Mouse (Mus musculus) bone marrow, adult 2 months (tissue): ENCODE measurements around the gene Gm20422. TPM values are rescaled to one million over a fixed set of nuclear protein-coding genes. Genes with fewer than 3 reads are reported as not detected.
A peak's percentile ranks its signal among the peaks of the same experiment; 100 is the strongest.

ENCODE experiments used
- H3K27ac ChIP-seq: fragments of 200-500 bp; 2 replicates; pipeline ENCODE4 v1.5.1; 2012; ENCODE audit warnings: low read depth, mild to moderate bottlenecking, control low read depth, inconsistent platforms, low read length; ENCODE audit not compliant: control insufficient read depth, poor library complexity, insufficient read depth
- H3K4me1 ChIP-seq: fragments of 200-500 bp; 2 replicates; pipeline ENCODE4 v1.6.1; 2011; ENCODE audit warnings: low read length; ENCODE audit not compliant: control insufficient read depth, insufficient read depth
- H3K4me3 ChIP-seq: fragments of 200-500 bp; replicated peaks from 2 replicates; pipeline ENCODE3; 2011; ENCODE audit warnings: mild to moderate bottlenecking, low read depth, low read length, control low read depth; ENCODE audit not compliant: control insufficient read depth
- CTCF ChIP-seq: fragments of 200-500 bp; IDR thresholded peaks from 2 replicates; pipeline ENCODE4 v1.5.1; 2011; ENCODE audit warnings: low read length, control low read depth; ENCODE audit not compliant: control insufficient read depth, insufficient read depth
- POLR2A ChIP-seq: fragments of 200-500 bp; IDR thresholded peaks from 2 replicates; pipeline ENCODE4 v1.6.1; 2011; ENCODE audit warnings: low read depth, mild to moderate bottlenecking, control low read depth, low read length, borderline replicate concordance; ENCODE audit not compliant: control insufficient read depth
- WGBS: fragments of 180-500 bp; shearing (Covaris S2); methylation state at CpG from one replicate; pipeline ENCODE4 v1.1.7; 2018; 5-methylcytosine and 5-hydroxymethylcytosine counted together
- polyA plus RNA-seq: library from polyadenylated mRNA; stranded (reverse); fragments of >200 nt; gene quantifications from 2 replicates; pipeline ENCODE4 v1.2.4, GENCODE M21; 2011; ENCODE audit warnings: low replicate concordance; ENCODE audit not compliant: missing spikeins, insufficient read depth, insufficient read length

The Gm20422 gene
- polyA plus RNA-seq, result 2.4 and 3.8 TPM in 2 replicates

DNA sequence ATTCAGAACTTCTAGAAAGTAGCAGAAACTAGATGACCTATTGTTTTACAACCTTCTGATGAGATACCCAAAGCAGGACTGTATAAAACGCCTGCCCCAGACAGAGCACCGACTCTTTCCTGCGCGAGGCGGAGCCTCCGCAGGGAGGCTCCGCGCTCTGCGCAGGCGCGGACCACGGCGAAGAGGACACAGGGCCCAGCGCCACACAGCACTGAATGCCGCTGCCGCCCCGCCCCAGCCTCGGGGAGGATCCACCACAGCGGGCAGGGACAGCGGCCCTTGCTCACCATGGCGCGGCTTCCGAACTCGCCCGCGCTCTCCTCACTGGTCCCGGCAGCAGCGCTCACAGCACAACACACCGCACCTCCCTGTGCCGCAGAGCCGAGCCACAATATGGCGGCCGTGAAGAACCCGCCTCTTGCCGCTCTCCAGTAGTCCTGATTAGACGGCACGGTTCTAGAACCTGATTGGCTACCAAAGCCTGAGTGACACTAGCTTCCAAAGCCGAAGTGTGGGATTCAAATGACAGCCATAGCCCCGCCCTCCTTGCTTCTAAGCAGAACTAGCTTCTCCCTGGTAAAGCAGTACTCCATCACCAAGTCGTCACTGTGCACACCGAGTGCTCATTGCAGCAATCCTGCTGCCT is at the start of gene Gm20422:
Gene Gm20422 (minus strand): TSS at position 384 of the 646 bp plus-strand sequence.
- H3K4me1 ChIP-seq, result peaks cover 1% of the 10 kb centered on the region; the same call in 1 of the 2 replicates
- H3K27ac ChIP-seq, result peak within 1 kb of the TSS; percentile 99
- WGBS, result under 1% methylated on average over 41 of the region's 41 CpGs
- H3K4me3 ChIP-seq, result peak within 1 kb of the TSS; percentile 91
- TF ChIP-seq POLR2A, result peak; percentile 89; the same call in 1 of the 2 replicates
- TF ChIP-seq CTCF, result no peak

DNA sequence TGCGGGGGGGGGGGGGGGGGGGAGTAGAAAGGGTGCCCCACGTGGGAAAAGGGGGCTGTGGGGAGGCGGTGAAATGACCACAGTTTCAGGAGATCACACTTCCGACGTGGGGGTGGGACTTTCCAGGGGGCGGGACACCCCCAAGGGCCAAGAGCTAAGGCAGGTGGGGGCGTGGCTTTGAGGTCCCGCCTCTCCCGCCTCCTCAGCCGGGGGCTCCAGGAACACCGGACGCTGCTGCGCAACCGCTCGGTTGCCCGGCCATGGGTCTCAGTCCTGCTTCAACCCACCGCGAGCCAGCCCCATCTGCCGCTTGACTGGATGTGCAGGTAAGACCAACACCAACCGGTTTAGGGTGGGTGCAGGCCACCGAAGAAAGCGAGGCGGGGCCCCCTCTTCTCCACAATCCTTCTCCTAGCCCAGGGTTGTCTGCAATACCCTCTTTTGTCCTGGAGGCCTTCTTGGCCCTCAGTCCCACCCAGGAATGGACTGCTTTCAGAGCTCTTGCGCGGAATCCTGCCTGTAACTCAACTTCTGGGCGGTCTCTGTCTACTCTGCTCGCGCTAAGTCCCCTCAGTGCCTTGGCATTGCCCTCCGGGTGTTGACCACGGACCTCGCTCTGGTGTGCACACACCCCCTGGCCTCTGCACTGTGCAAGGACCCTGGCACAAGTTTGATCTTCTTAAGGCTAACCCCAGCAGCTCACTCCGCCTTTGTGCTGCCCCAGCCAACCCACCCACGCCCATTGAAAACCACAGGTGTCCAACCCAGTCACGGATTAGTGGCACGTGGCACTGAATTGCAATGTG is 47.9 kb upstream of the Gm20422 start, which contains the start of gene Lpar2:
Gene Lpar2 (plus strand): TSS at position 44 of the 806 bp plus-strand sequence.
- Histone ChIP-seq H3K4me1 (peaks cover 2% of the 10 kb centered on the region), H3K4me3 (peak within 1 kb of the TSS; percentile 62), H3K27ac (peak within 1 kb of the TSS; percentile 28; the same call in 1 of the 2 replicates)
- TF ChIP-seq POLR2A (peak; percentile 34; the same call in 1 of the 2 replicates), CTCF (no peak)
- WGBS, result 3% methylated on average over 33 of the region's 35 CpGs

DNA sequence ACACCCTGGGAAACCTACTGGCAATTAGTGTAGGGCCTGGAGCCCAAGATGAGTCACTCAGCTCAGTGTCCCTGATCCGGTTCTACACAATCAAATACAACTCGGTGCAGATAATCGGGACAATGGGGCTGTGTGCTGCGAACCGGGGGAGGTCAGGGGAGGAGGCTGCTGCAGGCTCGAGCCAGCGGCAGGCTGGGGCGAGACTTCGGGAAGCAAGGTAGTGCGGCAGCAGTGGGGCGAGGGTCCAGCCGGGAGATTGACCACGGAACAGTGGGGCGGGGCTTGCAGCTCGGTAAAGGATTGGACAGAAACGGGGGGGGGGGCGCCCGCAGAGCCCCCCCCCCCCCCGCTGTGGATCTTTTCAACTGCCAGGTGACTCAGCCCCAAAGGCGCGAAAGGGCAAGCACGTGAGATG is 47.3 kb upstream of the Gm20422 start:
- WGBS, result under 1% methylated on average over 19 of the region's 22 CpGs
- Histone ChIP-seq H3K4me3 (peak overlapping the region; percentile 21), H3K4me1 (peaks cover 2% of the 10 kb centered on the region), H3K27ac (no peak overlapping the region)
- TF ChIP-seq CTCF (no peak), POLR2A (no peak)

DNA sequence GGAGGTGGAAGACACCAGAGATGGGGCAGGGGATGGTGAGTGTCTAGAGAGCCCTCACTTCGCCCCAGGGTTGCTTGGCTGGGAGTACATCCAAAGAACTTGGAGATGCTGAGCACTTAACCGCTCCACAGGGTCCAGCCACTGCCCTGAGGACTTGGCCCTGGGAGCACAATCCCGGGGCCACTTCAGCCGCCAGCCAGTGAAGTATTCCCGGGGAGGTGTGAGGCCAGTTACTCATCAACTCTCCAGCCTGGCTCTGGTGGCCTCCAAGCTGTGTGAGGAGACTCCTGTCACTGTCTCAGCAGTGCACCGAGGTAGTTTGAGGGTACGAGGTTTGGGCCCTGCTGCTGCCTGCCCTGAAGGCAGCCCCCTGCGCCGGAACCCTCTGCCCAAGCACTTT is 45.8 kb upstream of the Gm20422 start:
- Histone ChIP-seq H3K4me3 (no peak overlapping the region), H3K4me1 (peaks cover 2% of the 10 kb centered on the region), H3K27ac (no peak overlapping the region)
- TF ChIP-seq CTCF (no peak), POLR2A (no peak)
- 87% methylated on average over 9 of the region's 9 CpGs for WGBS

DNA sequence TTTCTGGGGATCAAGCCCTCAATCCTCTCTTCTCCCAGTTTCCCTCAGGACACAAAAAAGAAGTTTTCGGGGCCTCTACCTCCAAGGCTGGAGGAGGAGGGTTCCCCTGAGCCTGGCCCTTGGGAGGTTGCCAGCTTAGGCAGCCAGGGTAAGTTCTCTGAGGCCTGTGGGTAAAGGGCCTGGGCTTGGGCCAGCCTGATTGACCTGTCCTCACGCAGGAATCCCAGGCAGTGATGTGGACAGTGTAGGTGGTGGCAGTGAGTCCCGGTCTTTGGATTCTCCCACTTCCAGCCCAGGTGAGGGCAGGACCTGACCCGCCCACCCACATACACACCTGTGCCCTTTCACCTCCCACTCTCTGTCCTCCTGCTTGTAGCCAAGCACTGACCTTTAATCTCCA is 40.7 kb upstream of the Gm20422 start:
- TF ChIP-seq CTCF (no peak), POLR2A (no peak)
- H3K4me3 ChIP-seq, result no peak overlapping the region
- 80% methylated on average over 4 of the region's 4 CpGs for WGBS
- H3K27ac ChIP-seq, result no peak overlapping the region
- H3K4me1 ChIP-seq, result no peaks in the 10 kb centered on the region

DNA sequence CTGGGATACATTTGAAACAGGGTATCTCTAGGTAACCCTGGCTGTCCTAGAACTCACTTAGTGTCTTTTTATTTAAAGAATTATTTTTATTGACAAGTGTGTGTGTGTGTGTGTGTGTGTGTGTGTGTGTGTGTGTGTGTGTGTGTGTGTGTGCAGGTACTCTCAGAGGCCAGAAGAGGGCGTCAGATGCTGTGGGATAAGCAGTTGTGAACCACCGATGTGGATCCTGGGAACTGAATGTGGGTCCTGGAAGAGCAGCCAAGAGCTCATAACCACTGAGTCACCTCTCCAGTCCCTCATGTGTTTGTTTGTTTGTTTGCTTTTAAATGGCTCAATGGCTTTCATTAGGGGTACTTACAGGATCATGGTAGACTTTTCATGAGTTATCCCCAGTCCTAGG is 40.2 kb upstream of the Gm20422 start:
- no peak for TF ChIP-seq POLR2A
- no peak for TF ChIP-seq CTCF
- no peak overlapping the region for H3K4me3 ChIP-seq
- H3K27ac ChIP-seq, result no peak overlapping the region
- no peaks in the 10 kb centered on the region for H3K4me1 ChIP-seq
- 82% methylated on average over 2 of the region's 2 CpGs for WGBS

DNA sequence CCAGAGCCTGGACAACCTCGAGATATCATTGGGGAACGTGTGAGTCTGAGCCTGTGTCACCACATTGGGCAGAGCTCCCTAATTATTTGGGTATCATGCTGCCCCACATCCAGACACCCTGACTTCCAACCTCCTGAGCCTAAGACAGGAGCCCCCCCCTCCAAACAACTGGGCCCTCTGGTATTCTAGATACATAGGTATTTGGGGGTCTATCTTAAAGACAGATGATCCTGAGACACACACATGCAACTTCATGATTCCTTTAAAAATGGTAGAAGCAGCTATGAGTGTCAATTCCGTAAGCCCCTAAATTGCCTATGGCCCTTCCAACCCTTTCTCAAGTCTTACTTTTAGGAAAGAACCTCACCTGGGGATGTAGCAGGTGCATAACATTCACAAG is 35.1 kb upstream of the Gm20422 start:
- Histone ChIP-seq H3K27ac (no peak overlapping the region), H3K4me3 (peak overlapping the region; percentile 29), H3K4me1 (peaks cover 11% of the 10 kb centered on the region)
- WGBS, result 47% methylated on average over 3 of the region's 3 CpGs
- TF ChIP-seq POLR2A (no peak), CTCF (no peak)

DNA sequence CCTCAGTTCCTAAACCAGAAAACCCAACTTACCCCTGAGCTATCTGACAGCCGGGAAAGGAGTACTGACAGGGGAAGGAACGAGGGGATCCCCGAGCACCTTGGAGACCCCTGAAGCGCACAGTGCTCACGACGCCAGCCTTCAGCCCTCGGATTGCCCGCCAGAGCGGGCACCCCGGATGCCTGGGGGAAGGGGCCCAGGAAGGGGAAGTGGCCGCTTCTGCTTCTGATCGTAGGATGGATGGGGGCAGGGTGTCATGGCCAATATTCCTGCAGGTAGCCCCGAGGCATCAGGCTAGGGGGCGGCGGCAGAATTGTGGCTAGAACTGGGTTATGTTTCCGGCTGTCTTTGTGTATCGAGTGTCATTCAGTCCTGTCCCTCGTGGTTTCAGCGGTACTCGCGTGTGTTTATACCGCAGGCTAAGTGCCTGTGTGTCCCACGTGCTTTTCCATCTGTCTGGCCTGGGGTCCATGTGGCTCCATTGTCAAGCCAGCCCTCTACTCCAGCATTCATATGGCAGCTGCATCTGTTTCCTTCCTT is 34.2 kb upstream of the Gm20422 start:
- Histone ChIP-seq H3K4me1 (peaks cover 11% of the 10 kb centered on the region), H3K4me3 (peak overlapping the region; percentile 87), H3K27ac (peak overlapping the region; percentile 40)
- TF ChIP-seq CTCF (no peak), POLR2A (no peak)
- WGBS, result under 1% methylated on average over 23 of the region's 23 CpGs
